Mouse (Mus musculus): ENCODE data around the gene Col15a1. TPM values are rescaled to one million over a fixed set of nuclear protein-coding genes. Genes with fewer than 3 reads are reported as not detected.

Col15a1 gene
- total RNA-seq, 2 experiments from 2014 or later = 16.0 TPM

GRCm38 (mm10) chr4:47300701-47301100 is 92.7 kb downstream of the Col15a1 start:
- no peak for DNase-seq (ENCODE audit: low spot score in 2 of 2)

- no peak for DNase-seq (ENCODE audit: low spot score in 2 of 2)
Measured at GRCm38 (mm10) chr4:47302610-47303009, 94.6 kb downstream of the Col15a1 start.

- DNase-seq (ENCODE audit: low spot score in 2 of 2) = peak in 1 of 2 experiments; percentile 4
Measured at GRCm38 (mm10) chr4:47303340-47303998, 95.5 kb downstream of the Col15a1 start.

- DNase-seq (ENCODE audit: low spot score in 2 of 2) = no peak
Measured at GRCm38 (mm10) chr4:47309886-47310625, 102.1 kb downstream of the Col15a1 start.

GRCm38 (mm10) chr4:47310812-47311211 is 102.9 kb downstream of the Col15a1 start:
- no peak for DNase-seq (ENCODE audit: low spot score in 2 of 2)

- DNase-seq (ENCODE audit: low spot score in 2 of 2) = no peak
Measured at GRCm38 (mm10) chr4:47311467-47311866, 103.5 kb downstream of the Col15a1 start.

- DNase-seq (ENCODE audit: low spot score in 2 of 2) = no peak
Measured at GRCm38 (mm10) chr4:47311929-47312328, 104.0 kb downstream of the Col15a1 start.

GRCm38 (mm10) chr4:47312676-47313075 is 104.7 kb downstream of the Col15a1 start:
- peak; percentile 39 to 51 for DNase-seq (ENCODE audit: low spot score in 2 of 2)

- DNase-seq (ENCODE audit: low spot score in 2 of 2) = no peak
Measured at GRCm38 (mm10) chr4:47313710-47314410, 105.9 kb downstream of the Col15a1 start.

GRCm38 (mm10) chr4:47315458-47315857 is 107.5 kb downstream of the Col15a1 start:
- no peak for DNase-seq (ENCODE audit: low spot score in 2 of 2)

- DNase-seq (ENCODE audit: low spot score in 2 of 2) = no peak
Measured at GRCm38 (mm10) chr4:47316432-47316831, 108.5 kb downstream of the Col15a1 start.

GRCm38 (mm10) chr4:47319561-47320321 is 111.8 kb downstream of the Col15a1 start:
- no peak for DNase-seq (ENCODE audit: low spot score in 2 of 2)

- DNase-seq (ENCODE audit: low spot score in 2 of 2) = no peak
Measured at GRCm38 (mm10) chr4:47322315-47322714, 114.4 kb downstream of the Col15a1 start.

GRCm38 (mm10) chr4:47324206-47324605 is 116.2 kb downstream of the Col15a1 start:
- DNase-seq (ENCODE audit: low spot score in 2 of 2) = no peak

GRCm38 (mm10) chr4:47327782-47328181 is 119.8 kb downstream of the Col15a1 start:
- DNase-seq (ENCODE audit: low spot score in 2 of 2) = no peak

- no peak for DNase-seq (ENCODE audit: low spot score in 2 of 2)
Measured at GRCm38 (mm10) chr4:47329285-47329684, 121.3 kb downstream of the Col15a1 start.

- DNase-seq (ENCODE audit: low spot score in 2 of 2) = no peak
Measured at GRCm38 (mm10) chr4:47330378-47331052, 122.6 kb downstream of the Col15a1 start.

- no peak for DNase-seq (ENCODE audit: low spot score in 2 of 2)
Measured at GRCm38 (mm10) chr4:47332812-47333343, 124.9 kb downstream of the Col15a1 start.

- no peak for DNase-seq (ENCODE audit: low spot score in 2 of 2)
Measured at GRCm38 (mm10) chr4:47333541-47333940, 125.6 kb downstream of the Col15a1 start.

GRCm38 (mm10) chr4:47336941-47337600 is 129.1 kb downstream of the Col15a1 start:
- DNase-seq (ENCODE audit: low spot score in 2 of 2) = no peak
